Mouse (Mus musculus) cerebellum, adult 2 months (tissue): Measurements from ENCODE around the gene Olfr826. TPM values are rescaled to one million over a fixed set of nuclear protein-coding genes. Genes with fewer than 3 reads are reported as not detected.
"Not testable (repeated sequence)": the region's sequence is repeated elsewhere in the genome, so short reads cannot be mapped to it uniquely, and the experiment has no call there.

Experiments
- DNase-seq, 2 experiments: peaks; one replicate each; pipeline ENCODE4 v3.0.0; 2021
- H3K27ac ChIP-seq: fragments of 200-500 bp; 2 replicates; pipeline ENCODE4 v1.5.1; 2012; ENCODE audit warnings: low read length, control low read depth, inconsistent platforms; ENCODE audit not compliant: insufficient read depth
- H3K27me3 ChIP-seq: fragments of 200-500 bp; 2 replicates; pipeline ENCODE4 v1.6.1; 2012; ENCODE audit warnings: inconsistent platforms, mild to moderate bottlenecking, low read length, moderate library complexity; ENCODE audit not compliant: control insufficient read depth, insufficient read depth
- H3K4me1 ChIP-seq: fragments of 200-500 bp; 2 replicates; pipeline ENCODE4 v1.6.1; 2011; ENCODE audit warnings: low read length; ENCODE audit not compliant: control insufficient read depth, insufficient read depth
- H3K4me3 ChIP-seq: fragments of 200-500 bp; replicated peaks from 2 replicates; pipeline ENCODE3; 2011; ENCODE audit warnings: mild to moderate bottlenecking, low read depth, low read length, control low read depth; ENCODE audit not compliant: insufficient read depth
- CTCF ChIP-seq: fragments of 200-500 bp; IDR thresholded peaks from 2 replicates; pipeline ENCODE4 v1.5.1; 2011; ENCODE audit warnings: low read depth, mild to moderate bottlenecking, control low read depth, low read length, moderate library complexity, borderline replicate concordance; ENCODE audit not compliant: insufficient read depth
- POLR2A ChIP-seq: fragments of 200-500 bp; IDR thresholded peaks from 2 replicates; pipeline ENCODE4 v1.6.1; 2011; ENCODE audit warnings: low read length, control low read depth, borderline replicate concordance; ENCODE audit not compliant: insufficient read depth
- polyA plus RNA-seq: library from polyadenylated mRNA; depleted of rRNA; stranded (reverse); fragments of >200 nt; gene quantifications from 2 replicates; pipeline ENCODE4 v1.2.3, GENCODE M21; 2012; rRNA removed

Gene Olfr826
- polyA plus RNA-seq, 1 experiment = not detected

GRCm38 (mm10) chr10:130134811-130135210, 49.2 kb downstream of the Olfr826 start:
- no peak for DNase-seq
- H3K4me3 ChIP-seq = no peak overlapping the region
- no peak for TF ChIP-seq CTCF
- TF ChIP-seq POLR2A = no peak
- H3K27me3 ChIP-seq = no peaks in the 10 kb centered on the region
- no peaks in the 10 kb centered on the region for H3K4me1 ChIP-seq
- no peak overlapping the region for H3K27ac ChIP-seq

- H3K27me3 ChIP-seq, DNase-seq, H3K4me3 ChIP-seq, H3K27ac ChIP-seq, H3K4me1 ChIP-seq: not testable (repeated sequence)
Observed at GRCm38 (mm10) chr10:130129900-130130299, 54.1 kb downstream of the Olfr826 start, which contains the start of gene Olfr824. Gene Olfr824 (minus strand): TSS chr10:130130000.

Other genes with a start within 250 kb of the Olfr826 start
- gene Olfr818, start 235.1 kb downstream of the Olfr826 start, polyA plus RNA-seq = not detected in 2 replicates
- not detected in 2 replicates for gene Olfr819, start 216.9 kb downstream of the Olfr826 start, polyA plus RNA-seq
- gene Olfr247, start 208.0 kb downstream of the Olfr826 start, polyA plus RNA-seq = not detected in 2 replicates
- gene Gm10310, start 199.1 kb downstream of the Olfr826 start, polyA plus RNA-seq = not detected in 2 replicates
- gene Olfr820, start 171.6 kb downstream of the Olfr826 start, polyA plus RNA-seq = not detected in 2 replicates
- gene Olfr821, start 153.8 kb downstream of the Olfr826 start, polyA plus RNA-seq = not detected in 2 replicates
- gene Olfr822, start 113.0 kb downstream of the Olfr826 start, polyA plus RNA-seq = not detected in 2 replicates
- gene Olfr823, start 68.8 kb downstream of the Olfr826 start, polyA plus RNA-seq = not detected in 2 replicates
- gene Olfr824, start 54.2 kb downstream of the Olfr826 start, polyA plus RNA-seq = not detected in 2 replicates
- gene Olfr825, start 17.4 kb downstream of the Olfr826 start, polyA plus RNA-seq = not detected in 2 replicates
- gene Olfr827, start 30.2 kb upstream of the Olfr826 start, polyA plus RNA-seq = not detected in 2 replicates
- gene Neurod4, start 96.1 kb upstream of the Olfr826 start, polyA plus RNA-seq = 0.30 and 0.38 TPM in 2 replicates
- 0.06 and 0.11 TPM in 2 replicates for gene Tespa1, start 138.7 kb upstream of the Olfr826 start, polyA plus RNA-seq
- 0.16 and 0.23 TPM in 2 replicates for gene Vmn2r84, start 210.1 kb upstream of the Olfr826 start, polyA plus RNA-seq
- gene Vmn2r85, start 245.5 kb upstream of the Olfr826 start, polyA plus RNA-seq = 0.13 and 0.20 TPM in 2 replicates